Mouse (Mus musculus): ENCODE measurements around the gene Mphosph9. TPM values are rescaled to one million over a fixed set of nuclear protein-coding genes. Genes with fewer than 3 reads are reported as not detected.
A peak's percentile ranks its signal among the peaks of the same experiment; 100 is the strongest.
"Not testable (repeated sequence)": the region's sequence is repeated elsewhere in the genome, so short reads cannot be mapped to it uniquely, and the experiment has no call there.

Gene Mphosph9
- total RNA-seq, 2 experiments from 2014 or later = 17.9 to 26.7 TPM

GRCm38 (mm10) chr5:124217566-124218249 lies 110.1 kb downstream of the Mphosph9 start:
- DNase-seq = no peak
- intact Hi-C loops (cut with DNase I) = no loop called here

- DNase-seq; intact Hi-C loops (cut with DNase I): not testable (repeated sequence)
Measured at GRCm38 (mm10) chr5:124217092-124217491, 110.7 kb downstream of the Mphosph9 start.

DNA sequence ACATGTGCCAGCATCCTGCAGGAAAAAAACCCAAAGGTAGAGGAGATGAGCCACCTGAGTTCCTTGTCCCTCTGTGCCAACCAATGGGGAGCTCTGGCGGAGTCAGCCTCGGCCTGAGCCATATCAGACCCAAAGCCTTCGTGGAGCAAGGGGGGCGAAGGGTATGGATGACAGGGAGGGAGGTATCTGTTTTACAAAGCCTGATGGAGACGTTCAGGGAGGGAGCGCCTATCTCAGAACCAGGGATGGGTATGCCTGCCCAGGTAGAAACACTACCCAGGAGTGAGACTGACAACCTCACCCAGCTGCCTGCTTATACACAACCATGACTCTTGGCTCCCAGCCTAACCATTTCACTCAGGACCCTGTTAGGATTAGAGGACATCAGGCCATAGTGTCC lies 111.4 kb downstream of the Mphosph9 start:
- DNase-seq = no peak
- intact Hi-C loops (cut with DNase I) = no loop called here

DNA sequence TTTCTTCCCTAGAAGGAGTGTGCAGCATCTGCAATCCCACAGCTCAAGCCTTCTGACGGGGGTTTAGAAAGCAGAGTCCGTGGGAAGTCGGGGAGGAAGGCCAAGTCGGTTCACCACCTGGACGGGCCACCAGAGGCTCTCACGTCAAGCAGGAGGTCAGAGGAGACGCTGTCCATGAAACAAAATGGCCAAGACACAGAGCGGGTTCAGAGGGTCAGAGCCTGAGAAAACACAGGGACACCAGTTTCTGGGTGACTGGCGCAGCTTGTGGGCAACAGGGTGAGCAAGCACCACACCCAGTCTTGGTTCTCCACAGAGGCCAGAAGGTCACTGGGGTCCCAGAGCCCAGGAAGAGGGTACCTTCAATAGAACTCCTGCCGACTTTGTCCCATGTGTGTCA lies 112.1 kb downstream of the Mphosph9 start:
- DNase-seq = no peak
- intact Hi-C loops (cut with DNase I) = no loop called here

- intact Hi-C loops (cut with DNase I) = no loop called here
- no peak for DNase-seq
Measured at GRCm38 (mm10) chr5:124214516-124215145, 113.1 kb downstream of the Mphosph9 start.

DNA sequence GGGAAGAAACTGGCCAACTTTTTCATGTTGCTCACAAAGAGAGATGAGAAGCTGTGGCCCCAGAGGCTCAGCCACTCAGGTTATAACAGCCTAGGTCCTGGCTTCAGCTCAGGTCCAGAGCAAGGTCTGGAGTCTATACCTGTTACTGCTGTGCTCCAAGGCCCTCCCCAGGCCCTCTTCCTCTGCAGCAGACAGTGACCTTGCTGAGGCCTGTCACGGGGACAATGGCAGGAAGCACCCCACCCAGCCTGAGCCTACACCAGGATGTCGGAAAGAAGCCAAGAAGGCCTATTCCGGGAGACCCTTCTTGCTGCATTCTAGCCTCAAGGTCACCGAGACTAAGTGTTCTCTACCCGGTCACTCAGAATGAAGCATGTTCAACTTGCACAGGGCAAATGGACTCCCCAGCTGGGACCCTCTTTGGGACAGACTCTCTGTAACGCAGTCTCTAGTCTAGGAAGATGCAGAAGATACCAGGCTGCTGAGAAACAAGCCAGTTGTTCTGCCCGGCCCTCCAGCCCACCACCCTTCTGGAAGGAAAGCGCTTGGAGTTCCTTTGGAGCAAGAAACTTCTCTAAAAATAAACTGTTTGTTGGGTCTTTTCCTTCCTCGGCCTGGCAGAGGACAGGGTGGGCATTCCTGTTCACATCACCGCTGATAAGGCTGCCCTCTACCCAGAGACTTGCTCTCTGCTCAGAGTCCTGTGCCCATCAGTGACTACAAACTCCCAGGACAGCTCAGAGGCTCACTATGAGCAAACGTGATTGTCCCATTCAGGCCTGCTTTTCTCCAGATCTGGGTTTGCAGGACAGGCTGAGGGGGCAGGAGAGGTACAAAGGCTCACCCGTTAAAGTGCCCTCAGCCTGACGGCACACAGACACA lies 113.9 kb downstream of the Mphosph9 start:
- intact Hi-C loops (cut with DNase I) = no loop called here
- DNase-seq = no peak

DNA sequence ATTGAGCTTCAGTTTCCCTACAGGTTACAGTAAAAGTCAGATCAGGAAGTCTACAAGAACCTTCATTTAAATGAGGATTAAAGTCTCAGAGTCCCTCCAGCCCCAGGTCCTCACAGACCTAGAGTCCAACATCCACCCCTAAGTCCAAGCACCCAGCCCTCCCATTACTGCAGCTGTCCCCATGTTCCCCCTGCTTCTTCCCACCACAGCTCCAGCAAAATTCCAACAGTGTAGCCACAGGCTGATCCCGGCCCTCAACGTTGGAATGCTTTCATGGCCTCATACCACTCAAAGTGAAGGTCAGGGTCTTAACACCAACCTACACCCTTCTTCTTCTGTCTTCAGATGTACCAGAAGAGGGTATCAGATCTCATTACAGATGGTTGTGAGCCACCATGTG lies 116.1 kb downstream of the Mphosph9 start:
- no peak for DNase-seq
- intact Hi-C loops (cut with DNase I) = no loop called here

DNA sequence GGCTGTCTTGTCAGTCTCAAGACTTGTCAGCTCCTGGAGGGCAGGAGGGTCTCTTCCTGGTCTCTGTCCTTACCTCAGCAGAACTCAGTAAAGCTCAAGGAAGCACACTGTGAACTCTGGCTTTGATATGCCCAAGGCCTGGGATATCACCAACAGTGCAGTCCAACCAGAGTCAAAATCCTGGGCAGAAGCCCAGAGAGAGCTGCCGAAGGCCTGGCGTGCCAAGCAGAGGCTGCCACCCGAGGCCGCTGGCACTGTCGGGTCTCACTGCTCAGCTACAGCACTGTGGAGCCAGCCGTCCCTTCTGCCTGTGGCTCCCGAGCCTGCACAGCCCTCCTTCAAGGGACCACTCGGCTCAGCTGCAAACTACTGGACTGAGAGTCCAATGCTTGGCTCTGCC lies 116.5 kb downstream of the Mphosph9 start:
- intact Hi-C loops (cut with DNase I) = no loop called here

GRCm38 (mm10) chr5:124210281-124211016 lies 117.3 kb downstream of the Mphosph9 start:
- no peak for DNase-seq
- intact Hi-C loops (cut with DNase I) = no loop called here

More for the DNA sequence above, 116.5 kb downstream of the Mphosph9 start:
- DNase-seq = peak; percentile 84

GRCm38 (mm10) chr5:124209850-124210249 lies 117.9 kb downstream of the Mphosph9 start:
- intact Hi-C loops (cut with DNase I) = no loop called here
- no peak for DNase-seq

DNA sequence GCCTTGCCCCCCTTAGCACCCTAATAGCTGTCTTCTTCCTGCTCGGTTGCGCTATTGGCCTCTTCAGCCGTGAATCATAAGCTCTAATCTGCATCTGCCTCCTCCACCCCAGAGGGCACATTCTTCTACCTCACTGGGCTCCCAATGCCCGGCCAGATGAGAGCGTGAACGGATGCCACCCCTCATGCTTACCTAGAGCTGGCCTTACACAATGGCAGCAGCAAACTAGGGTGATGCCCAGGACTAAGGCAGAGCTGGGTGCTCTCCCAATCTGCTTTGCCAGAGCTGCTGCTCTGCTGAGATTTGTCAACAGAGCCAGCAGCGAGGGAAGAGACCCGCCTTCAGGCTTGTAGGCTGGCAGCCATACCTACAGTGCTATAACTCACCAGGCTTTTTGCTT lies 119.7 kb downstream of the Mphosph9 start:
- intact Hi-C loops (cut with DNase I) = no loop called here
- DNase-seq = no peak

- peak; percentile 37 for DNase-seq
- intact Hi-C loops (cut with DNase I) = no loop called here
Measured at GRCm38 (mm10) chr5:124206481-124207038, 121.2 kb downstream of the Mphosph9 start.

- DNase-seq = no peak
- intact Hi-C loops (cut with DNase I) = no loop called here
Measured at GRCm38 (mm10) chr5:124205809-124206380, 121.9 kb downstream of the Mphosph9 start.

DNA sequence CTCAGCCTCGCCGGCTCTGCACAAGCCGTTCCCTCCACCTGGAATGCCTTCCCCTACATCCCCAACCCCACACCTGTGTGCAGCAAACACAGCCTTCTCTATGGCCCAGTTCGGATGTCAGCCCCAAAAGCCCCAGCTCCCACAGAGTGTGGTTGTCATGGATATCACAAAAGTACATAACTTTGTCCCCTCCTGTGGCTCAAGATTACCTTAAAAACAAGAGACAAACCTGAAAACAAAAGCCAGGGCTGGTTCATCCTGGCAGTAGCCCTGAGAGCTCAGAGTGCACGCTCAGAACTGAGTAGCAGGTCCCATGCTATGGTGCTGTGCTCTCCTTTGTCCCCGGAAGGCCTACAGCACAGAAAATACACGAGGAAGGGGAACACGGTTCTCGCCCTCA lies 122.6 kb downstream of the Mphosph9 start:
- DNase-seq = no peak
- intact Hi-C loops (cut with DNase I) = no loop called here

DNA sequence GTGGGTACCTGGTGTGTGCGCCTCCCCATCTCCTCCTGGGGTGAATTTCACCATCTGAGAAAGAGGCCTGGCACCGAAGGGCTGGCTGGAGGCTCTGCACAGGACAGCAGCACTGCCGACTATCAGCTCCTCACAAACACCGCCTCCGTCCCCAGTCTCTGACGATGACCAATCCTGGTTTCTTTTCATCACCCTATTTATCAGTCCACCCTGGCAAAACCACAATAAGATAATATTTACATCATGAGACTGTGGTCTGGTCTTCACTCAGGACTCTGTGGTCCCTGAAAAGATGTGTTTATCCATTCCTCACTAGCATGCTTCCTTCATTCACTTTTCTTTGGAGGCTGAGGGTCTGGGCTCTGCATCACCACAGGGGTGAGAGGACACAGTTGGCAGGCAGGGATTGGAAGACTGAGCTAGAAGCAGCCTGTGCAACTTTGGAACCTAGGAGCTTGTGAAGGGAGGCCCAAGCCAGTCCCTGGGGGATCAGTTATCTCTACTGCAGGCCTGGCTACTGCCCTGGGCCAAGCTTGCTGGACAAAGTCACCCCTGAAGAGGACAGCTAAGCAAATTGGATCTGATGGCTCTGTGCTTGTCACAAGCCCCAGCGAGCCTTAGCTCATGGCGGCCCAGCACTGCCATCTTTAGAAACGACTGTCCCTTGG lies 123.5 kb downstream of the Mphosph9 start:
- DNase-seq = no peak
- intact Hi-C loops (cut with DNase I) = no loop called here

DNA sequence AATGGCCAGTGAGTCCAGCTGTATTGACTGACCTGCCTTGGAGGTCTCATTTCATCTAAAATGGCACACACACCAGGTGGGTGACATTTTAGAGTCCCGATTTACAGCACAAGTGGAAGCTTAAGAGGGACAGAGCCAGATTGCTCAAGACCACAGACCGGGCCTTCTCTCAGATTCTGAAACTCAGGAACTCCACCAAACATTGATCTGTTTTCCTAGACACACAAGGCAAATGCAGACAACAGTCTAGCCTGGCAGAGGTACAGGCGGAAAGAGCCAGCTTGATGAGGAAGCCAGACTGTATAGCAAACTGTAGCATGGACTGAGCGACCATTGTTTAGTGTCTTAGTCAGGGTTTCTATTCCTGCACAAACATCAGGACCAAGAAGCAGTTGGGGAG lies 124.5 kb downstream of the Mphosph9 start:
- no peak for DNase-seq
- intact Hi-C loops (cut with DNase I) = no loop called here

DNA sequence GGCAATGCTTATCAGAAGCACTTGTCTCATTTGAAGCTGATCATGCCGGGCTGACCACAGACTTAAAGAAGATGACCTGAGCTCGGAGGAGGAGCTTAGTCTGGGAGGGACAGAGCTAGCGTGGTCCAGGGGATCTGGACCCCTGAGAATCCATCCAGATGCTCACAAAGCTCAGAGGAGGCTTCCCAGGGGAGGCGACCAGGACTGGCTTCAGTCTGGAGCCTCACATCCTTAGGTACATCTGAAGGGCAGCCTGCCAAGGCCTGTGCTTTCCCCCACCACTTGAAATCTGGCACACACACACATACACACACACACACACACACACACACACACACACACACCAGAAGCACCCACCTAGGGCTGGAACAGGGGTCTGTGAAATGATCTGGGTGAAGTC lies 125.7 kb downstream of the Mphosph9 start:
- DNase-seq = no peak
- intact Hi-C loops (cut with DNase I) = no loop called here

DNA sequence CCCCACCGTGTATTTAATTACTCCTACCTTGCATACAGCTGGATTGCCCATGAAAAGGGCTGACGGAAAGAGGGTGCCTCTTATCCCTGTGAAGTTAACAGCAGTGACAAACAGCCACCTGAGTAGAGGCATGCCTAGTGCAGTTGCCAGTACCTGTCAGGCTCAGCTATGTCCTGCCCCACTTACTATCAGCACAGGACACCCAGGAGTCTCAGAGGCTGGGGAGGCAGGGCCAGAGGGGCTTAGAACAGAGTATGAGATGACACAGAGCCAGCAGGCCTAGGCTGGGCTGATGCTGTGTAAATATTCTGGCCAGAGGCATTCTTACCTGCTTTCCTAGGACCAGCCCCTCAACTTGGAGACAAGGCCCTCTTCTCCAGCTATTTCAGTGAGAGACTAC lies 126.2 kb downstream of the Mphosph9 start:
- DNase-seq = no peak
- intact Hi-C loops (cut with DNase I) = no loop called here

Measured in left cerebral cortex, postnatal 4 days (tissue).